10 mouse cellular contexts compared by ENCODE assay signal in the genomic region with DNA sequence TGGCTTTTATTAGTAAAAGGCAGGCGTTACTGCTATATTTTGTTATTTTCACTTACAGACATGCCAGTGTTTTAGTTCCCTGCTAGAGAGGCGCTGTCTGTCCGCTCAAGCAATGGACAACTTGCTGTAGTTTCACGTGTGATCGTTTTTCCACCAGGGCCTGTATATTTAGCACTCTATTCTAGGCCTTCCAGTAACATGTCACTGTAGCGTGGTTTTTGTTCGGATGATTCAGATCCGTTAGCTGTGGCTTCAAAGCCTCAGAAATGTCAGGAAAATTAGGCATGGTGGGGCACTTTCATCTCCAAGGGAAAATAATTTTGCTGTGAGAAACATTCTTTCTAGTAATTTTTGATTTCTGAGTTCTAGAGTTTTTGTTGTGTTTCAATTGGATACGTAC. TPM values are rescaled to one million over a fixed set of nuclear protein-coding genes. Genes with fewer than 3 reads are reported as not detected.
A peak's percentile ranks its signal among the peaks of the same experiment; 100 is the strongest.
DNase-seq lines count a peak whose midpoint lies in the region; ATAC-seq and TF ChIP-seq lines count a peak whose summit lies in the region.
"Had no signal": no experiment of that assay in that cellular context is flagged by ENCODE, and none has a peak within 500 bp of the region (broad histone marks: within the 10 kb centered on the region; RNA-seq: fewer than 3 reads in every experiment).

No protein-coding gene starts in this region.

- peaks cover 26% of the 10 kb centered on the region for H3K4me1 ChIP-seq in forebrain, postnatal 0 days (ENCODE audit: insufficient read depth)
- peaks cover 20% of the 10 kb centered on the region for H3K4me1 ChIP-seq in forebrain, embryonic 14.5 days (ENCODE audit: control insufficient read depth, insufficient read depth, low read length)
- H3K4me1 ChIP-seq in lung, embryonic 14.5 days (ENCODE audit: insufficient read depth) = peaks cover 32% of the 10 kb centered on the region
- peaks cover 20% of the 10 kb centered on the region for H3K4me1 ChIP-seq in hindbrain, embryonic 16.5 days (ENCODE audit: control insufficient read depth, insufficient read depth, low read depth, low read length)
- peaks cover 25% of the 10 kb centered on the region for H3K4me1 ChIP-seq in olfactory bulb, adult 2 months (ENCODE audit: control insufficient read depth, insufficient read depth, low read length)

- no peak overlapping the region for H3K9ac ChIP-seq in forebrain, postnatal 0 days
- H3K9ac ChIP-seq in forebrain, embryonic 14.5 days (ENCODE audit: low read length) = no peak overlapping the region
- peak overlapping the region; percentile 92 for H3K9ac ChIP-seq in lung, embryonic 14.5 days
- H3K9ac ChIP-seq in hindbrain, embryonic 16.5 days (ENCODE audit: low read depth, low read length) = peak overlapping the region; percentile 49

- DNase-seq in forebrain, postnatal 0 days = no peak
- DNase-seq in forebrain, embryonic 14.5 days (ENCODE audit: low spot score) = no peak
- no peak for DNase-seq in lung, embryonic 14.5 days
- DNase-seq in lung, postnatal 10 days = no peak
- DNase-seq in adrenal gland, postnatal 36 days = no peak
- no peak for DNase-seq in frontal cortex, postnatal 14 days (ENCODE audit: low spot score in 2 of 2)
- DNase-seq: gastrocnemius, postnatal 14 days; thymus, adult 2 months had no signal

- H3K27ac ChIP-seq in forebrain, postnatal 0 days (ENCODE audit: low read depth, low read length) = no peak overlapping the region
- H3K27ac ChIP-seq in forebrain, embryonic 14.5 days (ENCODE audit: low read depth, low read length) = no peak overlapping the region
- H3K27ac ChIP-seq in lung, embryonic 14.5 days (ENCODE audit: low read depth) = no peak overlapping the region
- H3K27ac ChIP-seq in hindbrain, embryonic 16.5 days (ENCODE audit: low read depth, low read length) = no peak overlapping the region
- H3K27ac ChIP-seq in olfactory bulb, adult 2 months (ENCODE audit: insufficient read depth, low read depth, low read length) = peak overlapping the region; percentile 65

- H3K27me3 ChIP-seq in forebrain, postnatal 0 days (ENCODE audit: insufficient read depth, low read length) = no peaks in the 10 kb centered on the region
- no peaks in the 10 kb centered on the region for H3K27me3 ChIP-seq in forebrain, embryonic 14.5 days (replicated peaks; ENCODE audit: control insufficient read depth, insufficient read depth, low read length)
- H3K27me3 ChIP-seq in lung, embryonic 14.5 days (ENCODE audit: insufficient read depth, low read length) = no peaks in the 10 kb centered on the region
- no peaks in the 10 kb centered on the region for H3K27me3 ChIP-seq in hindbrain, embryonic 16.5 days (replicated peaks; ENCODE audit: control insufficient read depth, insufficient read depth, low read length)

- TF ChIP-seq POLR2A in olfactory bulb, adult 2 months (IDR thresholded peaks at IDR 0.05; ENCODE audit: insufficient read depth, low read depth, low read length) = no peak

- ATAC-seq in forebrain, postnatal 0 days = no peak
- no peak for ATAC-seq in forebrain, embryonic 14.5 days
- no peak for ATAC-seq in lung, embryonic 14.5 days (ENCODE audit: insufficient read depth)
- no peak for ATAC-seq in hindbrain, embryonic 16.5 days

- no peak overlapping the region for H3K4me3 ChIP-seq in forebrain, postnatal 0 days (ENCODE audit: low read depth, low read length)
- H3K4me3 ChIP-seq in forebrain, embryonic 14.5 days (ENCODE audit: low read depth, low read length) = no peak overlapping the region
- H3K4me3 ChIP-seq in lung, embryonic 14.5 days (ENCODE audit: low read depth, low read length) = peak overlapping the region; percentile 95; the same call in 1 of the 2 replicates
- H3K4me3 ChIP-seq in hindbrain, embryonic 16.5 days (ENCODE audit: low read length) = no peak overlapping the region
- H3K4me3 ChIP-seq in olfactory bulb, adult 2 months (ENCODE audit: insufficient read depth, low read depth, low read length) = peak overlapping the region; percentile 69; the same call in 1 of the 2 replicates

- H3K4me2 ChIP-seq in forebrain, postnatal 0 days (ENCODE audit: low read depth) = peak overlapping the region; percentile 69; the same call in 1 of the 2 replicates
- no peak overlapping the region for H3K4me2 ChIP-seq in forebrain, embryonic 14.5 days (ENCODE audit: low read length)
- peak overlapping the region; percentile 68 for H3K4me2 ChIP-seq in lung, embryonic 14.5 days
- H3K4me2 ChIP-seq in hindbrain, embryonic 16.5 days (ENCODE audit: low read length) = peak overlapping the region; percentile 55

- WGBS in forebrain, postnatal 0 days = 72% methylated on average over 9 of the region's 9 CpGs
- 89% methylated on average over 9 of the region's 9 CpGs for WGBS in forebrain, embryonic 14.5 days
- WGBS in lung, embryonic 14.5 days = 67% methylated on average over 9 of the region's 9 CpGs
- whole genome bisulfite sequencing in hindbrain, embryonic 16.5 days = 84% methylated on average over 9 of the region's 9 CpGs
- 31% methylated on average over 9 of the region's 9 CpGs for WGBS in olfactory bulb, adult 2 months

- H3K36me3 ChIP-seq in forebrain, postnatal 0 days (ENCODE audit: insufficient read depth) = no peaks in the 10 kb centered on the region
- no peaks in the 10 kb centered on the region for H3K36me3 ChIP-seq in forebrain, embryonic 14.5 days (ENCODE audit: control insufficient read depth, insufficient read depth, low read length)
- no peaks in the 10 kb centered on the region for H3K36me3 ChIP-seq in lung, embryonic 14.5 days (ENCODE audit: insufficient read depth)
- H3K36me3 ChIP-seq in hindbrain, embryonic 16.5 days (ENCODE audit: control insufficient read depth, insufficient read depth, low read length) = no peaks in the 10 kb centered on the region

- no peaks in the 10 kb centered on the region for H3K9me3 ChIP-seq in forebrain, postnatal 0 days (ENCODE audit: low read length)
- H3K9me3 ChIP-seq in forebrain, embryonic 14.5 days (replicated peaks; ENCODE audit: control insufficient read depth, low read length) = no peaks in the 10 kb centered on the region
- no peaks in the 10 kb centered on the region for H3K9me3 ChIP-seq in lung, embryonic 14.5 days (ENCODE audit: low read depth, low read length)
- no peaks in the 10 kb centered on the region for H3K9me3 ChIP-seq in hindbrain, embryonic 16.5 days (ENCODE audit: control insufficient read depth, low read length)

- TF ChIP-seq CTCF in forebrain, postnatal 0 days (IDR thresholded peaks at IDR 0.05; ENCODE audit: low read depth) = no peak
- no peak for TF ChIP-seq CTCF in lung, embryonic 14.5 days (IDR thresholded peaks at IDR 0.05; ENCODE audit: low read depth)
- no peak for TF ChIP-seq CTCF in olfactory bulb, adult 2 months (IDR thresholded peaks at IDR 0.05; ENCODE audit: insufficient read depth, low read depth, low read length)

RNA-seq across cellular contexts. Expression of gene Inpp5a, which starts 2.0 kb away (rescaled TPM):
- 8.8 and 9.4 TPM in 2 replicates for total RNA-seq in forebrain, postnatal 0 days (2014; rRNA removed)
- polyA plus RNA-seq in forebrain, postnatal 0 days (2015; fragmentation: Nextera tagmentation; extraction: Ambion mirVana) = 12.8 and 16.3 TPM in 2 replicates
- 12.4 and 13.0 TPM in 2 replicates for polyA plus RNA-seq in forebrain, embryonic 14.5 days (2014; fragmentation: Nextera tagmentation; extraction: Ambion mirVana)
- 45.2 and 47.7 TPM in 2 replicates for polyA plus RNA-seq in lung, embryonic 14.5 days (2014; fragmentation: Nextera tagmentation; extraction: Ambion mirVana)
- polyA plus RNA-seq in hindbrain, embryonic 16.5 days (2015; fragmentation: Nextera tagmentation; extraction: Ambion mirVana) = 17.4 and 18.8 TPM in 2 replicates
- not detected in 2 replicates for polyA plus RNA-seq in olfactory bulb, adult 2 months (2012; ENCODE audit: insufficient read depth, insufficient read length, low replicate concordance, missing spikeins)
- 10 to 100 TPM; 84.4 to 85.9 TPM for total RNA-seq in adrenal gland, postnatal 36 days (2021)

Comparison
In these comparisons a context has a peak if more than half of its experiments do, and no peak if none do; other contexts are left out.
1. H3K4me3 ChIP-seq: peak in lung, embryonic 14.5 days (single experiment) and olfactory bulb, adult 2 months (single experiment); none in forebrain, postnatal 0 days (single experiment), forebrain, embryonic 14.5 days (single experiment) and hindbrain, embryonic 16.5 days (single experiment).
2. H3K9ac ChIP-seq: peak in lung, embryonic 14.5 days (single experiment) and hindbrain, embryonic 16.5 days (single experiment); none in forebrain, postnatal 0 days (single experiment) and forebrain, embryonic 14.5 days (single experiment).
3. RNA of gene Inpp5a, which starts 2.0 kb away (polyA plus RNA-seq): 45.2 to 47.7 TPM in lung, embryonic 14.5 days, 17.4 to 18.8 TPM in hindbrain, embryonic 16.5 days, 12.8 to 16.3 TPM in forebrain, postnatal 0 days and 12.4 to 13.0 TPM in forebrain, embryonic 14.5 days; not detected in olfactory bulb, adult 2 months; every median in the first group is over 10 times any median in the second.